Mouse (Mus musculus) small intestine, adult 2 months (tissue): ENCODE measurements around the gene Prss22.

Experiments
- CTCF ChIP-seq: fragments of 200-500 bp; IDR thresholded peaks from 2 replicates; pipeline ENCODE4 v1.5.1; 2012; ENCODE audit warnings: low read depth, mild to moderate bottlenecking, control low read depth, inconsistent platforms, low read length, moderate library complexity, mixed read lengths; ENCODE audit not compliant: insufficient replicate concordance, insufficient read length; ENCODE audit errors: extremely low read depth
- POLR2A ChIP-seq: fragments of 200-500 bp; IDR thresholded peaks from 2 replicates; pipeline ENCODE4 v1.6.1; 2012; ENCODE audit warnings: low read depth, mild to moderate bottlenecking, control low read depth, inconsistent platforms, low read length, moderate library complexity

DNA sequence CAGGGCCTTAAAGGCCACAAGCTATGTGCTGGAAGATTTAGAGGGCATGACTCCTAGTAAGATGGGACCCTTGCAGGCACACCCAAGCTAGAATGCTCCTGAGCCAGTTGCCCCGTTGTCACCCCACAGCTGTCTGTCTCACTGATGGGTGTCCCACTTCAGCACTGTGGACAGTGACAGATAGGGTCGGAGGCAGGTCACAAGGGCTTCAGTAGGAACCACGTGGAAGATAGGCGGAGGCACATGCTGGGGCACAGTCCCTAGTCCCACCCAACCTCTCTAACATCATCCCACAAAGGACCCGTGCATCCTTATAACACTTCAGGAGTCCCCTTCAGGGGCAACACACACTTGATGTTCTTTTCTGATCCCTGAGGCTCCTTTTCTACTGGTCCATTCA, 48.1 kb upstream of the Prss22 start:
- TF ChIP-seq POLR2A, result no peak
- TF ChIP-seq CTCF, result no peak
